Mouse (Mus musculus) CH12.LX (cell line): Measurements from ENCODE around the gene Trmu. TPM values are rescaled to one million over a fixed set of nuclear protein-coding genes. Genes with fewer than 3 reads are reported as not detected.

Experiments used
- DNase-seq: peaks from one replicate; pipeline ENCODE4 v3.0.0-alpha.2; 2013; ENCODE audit errors: extremely low read depth
- H3K27ac ChIP-seq: 2 replicates; pipeline ENCODE4 v1.5.1; 2012; ENCODE audit warnings: low read depth, mild to moderate bottlenecking, control low read depth, moderate library complexity; ENCODE audit not compliant: insufficient read depth
- H3K27me3 ChIP-seq: replicated peaks from 2 replicates; pipeline ENCODE3; 2012; ENCODE audit warnings: inconsistent platforms
- H3K36me3 ChIP-seq, 2 experiments: replicated peaks in 1 of 2; 2 replicates each; pipeline versions ENCODE3 to v1.6.1; 2012; ENCODE audit warnings: inconsistent platforms in 1 of 2, low read length in 1 of 2, mild to moderate bottlenecking in 1 of 2, mixed read lengths in 1 of 2, moderate library complexity in 1 of 2; ENCODE audit not compliant: control insufficient read depth in 1 of 2, insufficient read depth in 1 of 2
- H3K4me1 ChIP-seq, 2 experiments: 2 replicates each; pipeline ENCODE4 v1.6.1; 2012; ENCODE audit warnings: inconsistent platforms in 1 of 2, moderate library complexity in 1 of 2; ENCODE audit not compliant: insufficient read depth in 2 of 2, control insufficient read depth in 1 of 2
- H3K4me2 ChIP-seq: 2 replicates; pipeline ENCODE4 v1.6.1; 2012; ENCODE audit warnings: low read depth, mild to moderate bottlenecking, control low read depth; ENCODE audit not compliant: poor library complexity, insufficient read depth, severe bottlenecking
- H3K4me3 ChIP-seq, 3 experiments: fragments of 150-350 bp in 1 of 3; sonication (generic) in 1 of 3; replicated peaks in 1 of 3; 2 replicates each; pipeline versions ENCODE3 to v1.5.1; 2011 to 2012; ENCODE audit warnings: low read depth in 2 of 3, low read length in 2 of 3, mild to moderate bottlenecking in 2 of 3, moderate library complexity in 2 of 3, control low read depth in 1 of 3, improper control_type of control experiment in 1 of 3, inconsistent platforms in 1 of 3, mixed read lengths in 1 of 3; ENCODE audit not compliant: poor library complexity in 1 of 3
- H3K79me2 ChIP-seq: replicated peaks from 2 replicates; pipeline ENCODE4 v1.6.1; 2012; ENCODE audit warnings: mild to moderate bottlenecking, moderate library complexity; ENCODE audit not compliant: control insufficient read depth, poor library complexity, insufficient read depth, severe bottlenecking; ENCODE audit errors: extremely low read depth
- H3K9ac ChIP-seq: 2 replicates; pipeline ENCODE4 v1.6.1; 2012; ENCODE audit warnings: low read depth, mild to moderate bottlenecking, control low read depth, moderate library complexity; ENCODE audit not compliant: insufficient read depth
- H3K9me3 ChIP-seq: replicated peaks from 2 replicates; pipeline ENCODE3; 2012; ENCODE audit warnings: low read length, inconsistent platforms, mixed read lengths
- BHLHE40 ChIP-seq: IDR thresholded peaks from 2 replicates; pipeline ENCODE4 v1.6.1; 2011; ENCODE audit warnings: mild to moderate bottlenecking, low read depth, low read length, improper control_type of control experiment
- CHD1 ChIP-seq: IDR thresholded peaks from 2 replicates; pipeline ENCODE4 v1.6.1; 2012; ENCODE audit warnings: low read depth, low read length, improper control_type of control experiment, inconsistent platforms
- CHD2 ChIP-seq: IDR thresholded peaks from 2 replicates; pipeline ENCODE4 v1.6.1; 2011; ENCODE audit warnings: low read length, improper control_type of control experiment
- CTCF ChIP-seq, 2 experiments: IDR thresholded peaks in 1 of 2; conservative IDR thresholded peaks in 1 of 2; 2 replicates each; pipeline ENCODE4 v1.5.1; 2011 to 2012; ENCODE audit warnings: low read depth in 2 of 2, low read length in 2 of 2, improper control_type of control experiment in 1 of 2, inconsistent platforms in 1 of 2, mild to moderate bottlenecking in 1 of 2, moderate library complexity in 1 of 2
- E2F4 ChIP-seq: IDR thresholded peaks from 2 replicates; pipeline ENCODE4 v1.6.1; 2011; ENCODE audit warnings: low read depth, low read length, improper control_type of control experiment; ENCODE audit not compliant: insufficient replicate concordance
- EP300 ChIP-seq: IDR thresholded peaks from 2 replicates; pipeline ENCODE4 v1.6.1; 2011; ENCODE audit warnings: low read length, improper control_type of control experiment
- ETS1 ChIP-seq: conservative IDR thresholded peaks from 2 replicates; pipeline ENCODE4 v1.6.1; 2012; ENCODE audit warnings: low read depth, mild to moderate bottlenecking, inconsistent platforms, low read length, improper control_type of control experiment, moderate library complexity
- HCFC1 ChIP-seq: IDR thresholded peaks from 2 replicates; pipeline ENCODE4 v1.6.1; 2012; ENCODE audit warnings: low read depth, mild to moderate bottlenecking, inconsistent platforms, low read length, improper control_type of control experiment
- IRF4 ChIP-seq: IDR thresholded peaks from 2 replicates; pipeline ENCODE4 v1.6.1; 2014; ENCODE audit warnings: low read depth, mild to moderate bottlenecking, inconsistent platforms, low read length, improper control_type of control experiment
- KAT2A ChIP-seq: IDR thresholded peaks from 2 replicates; pipeline ENCODE4 v1.6.1; 2012; ENCODE audit warnings: low read length, improper control_type of control experiment, inconsistent platforms; ENCODE audit not compliant: insufficient replicate concordance
- MAX ChIP-seq: IDR thresholded peaks from 2 replicates; pipeline ENCODE4 v1.6.1; 2011; ENCODE audit warnings: low read length, improper control_type of control experiment
- MAZ ChIP-seq: IDR thresholded peaks from 2 replicates; pipeline ENCODE4 v1.6.1; 2012; ENCODE audit warnings: low read depth, mild to moderate bottlenecking, inconsistent platforms, low read length, improper control_type of control experiment, moderate library complexity
- MEF2A ChIP-seq: IDR thresholded peaks from 2 replicates; pipeline ENCODE4 v1.6.1; 2014; ENCODE audit warnings: low read depth, mild to moderate bottlenecking, inconsistent platforms, low read length, improper control_type of control experiment, borderline replicate concordance
- MXI1 ChIP-seq: IDR thresholded peaks from 2 replicates; pipeline ENCODE4 v1.6.1; 2011; ENCODE audit warnings: mild to moderate bottlenecking, low read depth, low read length, improper control_type of control experiment
- MYC ChIP-seq: IDR thresholded peaks from 2 replicates; pipeline ENCODE4 v1.6.1; 2011; ENCODE audit warnings: low read depth, mild to moderate bottlenecking, improper control_type of control experiment, low read length
- NELFE ChIP-seq: IDR thresholded peaks from 2 replicates; pipeline ENCODE4 v1.6.1; 2011; ENCODE audit warnings: low read depth, low read length, improper control_type of control experiment
- NRF1 ChIP-seq: IDR thresholded peaks from 2 replicates; pipeline ENCODE4 v1.6.1; 2014; ENCODE audit warnings: low read depth, mild to moderate bottlenecking, inconsistent platforms, low read length, improper control_type of control experiment, moderate library complexity
- POLR2A ChIP-seq: IDR thresholded peaks from 2 replicates; pipeline ENCODE4 v1.6.1; 2011; ENCODE audit warnings: low read depth, mild to moderate bottlenecking, improper control_type of control experiment, low read length
- POLR2AphosphoS2 ChIP-seq: IDR thresholded peaks from 2 replicates; pipeline ENCODE4 v1.6.1; 2011; ENCODE audit warnings: low read depth, low read length, improper control_type of control experiment
- RAD21 ChIP-seq: IDR thresholded peaks from 2 replicates; pipeline ENCODE4 v1.6.1; 2011; ENCODE audit warnings: low read depth, mild to moderate bottlenecking, low read length, improper control_type of control experiment, moderate library complexity
- SMC3 ChIP-seq: IDR thresholded peaks from 2 replicates; pipeline ENCODE4 v1.6.1; 2011; ENCODE audit warnings: low read depth, low read length, improper control_type of control experiment
- TBP ChIP-seq: conservative IDR thresholded peaks from 2 replicates; pipeline ENCODE4 v1.6.1; 2011; ENCODE audit warnings: low read depth, low read length, improper control_type of control experiment
- TCF12 ChIP-seq: IDR thresholded peaks from 2 replicates; pipeline ENCODE4 v1.6.1; 2014; ENCODE audit warnings: low read depth, mild to moderate bottlenecking, inconsistent platforms, low read length, improper control_type of control experiment
- USF1 ChIP-seq: IDR thresholded peaks from 2 replicates; pipeline ENCODE4 v1.6.1; 2014; ENCODE audit warnings: low read depth, mild to moderate bottlenecking, inconsistent platforms, low read length, improper control_type of control experiment
- ZC3H11A ChIP-seq: IDR thresholded peaks from 2 replicates; pipeline ENCODE4 v1.6.1; 2012; ENCODE audit warnings: low read depth, mild to moderate bottlenecking, inconsistent platforms, low read length, improper control_type of control experiment
- ZNF384 ChIP-seq: IDR thresholded peaks from 2 replicates; pipeline ENCODE4 v1.6.1; 2012; ENCODE audit warnings: low read depth, low read length, improper control_type of control experiment, inconsistent platforms
- dilution Hi-C: fragments of 300-500 bp; cut with MboI; formaldehyde crosslinking; loops from 2 replicates; pipeline ENCODE4 v1.14.3; 2020; ENCODE audit warnings: low sequenced_read_pairs; ENCODE audit not compliant: extremely low pct_unique_long_range_greater_than_20kb, extremely low pct_ligation_motif_present
- in situ Hi-C: fragments of 300-500 bp; cut with MboI; formaldehyde crosslinking; loops from 3 replicates; pipeline ENCODE4 v1.14.3; 2019; ENCODE audit warnings: low sequenced_read_pairs, low pct_ligation_motif_present, low pct_unique_long_range_greater_than_20kb, mixed read lengths
- polyA plus RNA-seq: library from polyadenylated mRNA; unstranded; fragments of >175 nt; gene quantifications from 2 replicates; pipeline ENCODE4 v1.2.1, GENCODE M21; 2012; ENCODE audit warnings: low read depth; ENCODE audit not compliant: insufficient read length
- total RNA-seq, 2 experiments: library from RNA; depleted of rRNA; stranded (reverse); fragments of 300-350 nt in 1 of 2; fragments of >200 nt in 1 of 2; gene quantifications; 2 replicates each; pipeline ENCODE4 v1.2.3; 2012 to 2014

The Trmu gene
- total and polyA plus RNA-seq, 3 experiments, result 20.2 to 26.4 (median 24.9) TPM

DNA sequence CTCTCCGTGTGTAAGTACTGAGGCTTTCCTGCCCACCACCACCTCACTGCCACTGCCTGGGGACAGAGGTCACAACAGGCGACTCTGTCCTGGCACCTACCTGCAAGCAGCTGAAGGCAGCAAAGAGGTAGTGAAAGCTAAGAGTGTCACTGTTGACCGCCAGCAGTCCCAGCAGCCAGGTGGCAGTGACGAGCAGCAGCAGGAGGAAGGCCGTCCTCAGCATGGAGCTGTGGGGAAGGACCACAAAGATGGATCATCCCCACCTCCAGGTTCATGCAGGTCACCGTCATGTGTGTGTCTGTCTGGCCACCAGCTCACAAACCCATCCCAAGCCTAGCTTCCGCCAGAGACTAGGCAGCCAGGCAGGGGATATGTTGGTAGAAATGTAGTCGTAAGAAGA lies 24.7 kb downstream of the Trmu start:
- H3K27me3 ChIP-seq, result no peaks in the 10 kb centered on the region
- in situ Hi-C loops, result no loop called here
- DNase-seq, result no peak
- no peaks in the 10 kb centered on the region for H3K9me3 ChIP-seq
- TF ChIP-seq POLR2A, result no peak
- no peak for TF ChIP-seq POLR2AphosphoS2
- no peak for TF ChIP-seq MXI1
- TF ChIP-seq MEF2A, result no peak
- TF ChIP-seq CHD2, result no peak
- no peak for TF ChIP-seq NRF1
- no peak for TF ChIP-seq MYC
- no peak for TF ChIP-seq NELFE
- TF ChIP-seq TBP, result no peak
- no peak for TF ChIP-seq ZNF384
- no peak for TF ChIP-seq IRF4
- TF ChIP-seq ZC3H11A, result no peak
- TF ChIP-seq MAZ, result no peak
- peak; percentile 86 for TF ChIP-seq SMC3
- TF ChIP-seq CHD1, result no peak
- peak; percentile 49 for TF ChIP-seq RAD21
- TF ChIP-seq CTCF (conservative IDR thresholded peaks at IDR 0.05 in 1 of 2, IDR thresholded peaks at IDR 0.05 in 1 of 2; ENCODE audit: low read depth in 2 of 2, low read length in 2 of 2), result peak in 1 of 2 experiments; percentile 79; a peak in 2 of 4 replicates
- no peak for TF ChIP-seq TCF12
- no peak for TF ChIP-seq ETS1
- TF ChIP-seq, all 38 proteins: peak for 3
- peaks cover 0 to 22% of the 10 kb centered on the region in 2 experiments for H3K36me3 ChIP-seq
- no peak overlapping the region for H3K4me3 ChIP-seq
- no peaks in the 10 kb centered on the region for H3K79me2 ChIP-seq
- no peak overlapping the region for H3K27ac ChIP-seq
- H3K4me1 ChIP-seq, result peaks cover 6 to 21% of the 10 kb centered on the region in 2 experiments
- dilution Hi-C loops, result no loop called here
- no peak overlapping the region for H3K4me2 ChIP-seq
- H3K9ac ChIP-seq, result no peak overlapping the region

DNA sequence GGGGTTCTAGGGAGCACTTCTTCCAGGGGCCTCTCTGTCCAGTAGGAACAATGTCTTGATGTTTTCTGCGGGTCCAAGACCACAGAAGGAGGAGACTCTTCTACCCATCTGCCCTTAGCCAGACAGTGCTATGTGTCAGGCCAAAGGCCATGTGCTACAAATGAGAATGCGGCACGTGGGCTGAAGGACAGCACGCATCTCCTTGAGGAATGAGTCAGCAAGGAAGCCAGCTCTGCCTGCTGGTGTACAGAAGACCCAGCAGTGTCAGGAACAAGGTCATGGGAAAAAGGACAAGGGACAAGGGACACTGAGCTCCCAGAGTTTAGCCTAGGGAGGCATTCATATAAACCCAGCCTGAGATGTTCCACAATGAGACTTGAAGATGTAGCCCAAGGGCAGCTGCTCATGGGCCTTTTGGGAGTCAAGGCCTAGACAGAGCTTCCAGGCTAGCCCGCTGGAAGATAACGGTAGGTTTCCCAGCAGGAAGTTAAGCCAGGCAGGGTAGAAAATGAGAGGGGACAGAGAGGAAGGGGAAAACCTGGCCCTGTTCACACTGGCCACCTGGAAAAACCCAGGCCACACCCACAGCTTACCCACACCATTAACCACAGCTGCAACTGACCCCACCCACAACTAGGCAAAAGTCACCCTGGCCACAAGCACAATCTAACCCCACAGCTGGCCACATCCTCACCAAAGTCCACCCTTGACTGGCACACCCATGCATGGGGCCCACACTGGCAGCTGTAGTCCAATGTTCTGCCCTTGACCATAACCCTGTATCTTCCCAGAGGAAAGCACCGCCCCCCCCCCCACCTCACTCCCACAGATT lies 29.8 kb downstream of the Trmu start:
- Histone ChIP-seq H3K27ac (no peak overlapping the region), H3K4me2 (no peak overlapping the region), H3K79me2 (no peaks in the 10 kb centered on the region), H3K9ac (no peak overlapping the region), H3K36me3 (no peaks in the 10 kb centered on the region), H3K9me3 (peaks cover 2% of the 10 kb centered on the region), H3K27me3 (peaks cover 2% of the 10 kb centered on the region), H3K4me3 (no peak overlapping the region), H3K4me1 (peaks cover 14 to 24% of the 10 kb centered on the region in 2 experiments)
- DNase-seq, result peak; percentile 12
- TF ChIP-seq CHD2, result no peak
- peak; percentile 67 for TF ChIP-seq TCF12
- no peak for TF ChIP-seq E2F4
- peak; percentile 89 for TF ChIP-seq MAX
- TF ChIP-seq BHLHE40, result peak; percentile 87
- TF ChIP-seq MXI1, result peak; percentile 39; the same call in 1 of the 2 replicates
- TF ChIP-seq MYC, result peak; percentile 73
- 0 out of 2 replicates have a peak, but pooled peaks have one; percentile 11 for TF ChIP-seq TBP
- TF ChIP-seq EP300, result peak; percentile 51
- no peak for TF ChIP-seq KAT2A
- TF ChIP-seq HCFC1, result peak; percentile 21; the same call in 1 of the 2 replicates
- TF ChIP-seq USF1, result 0 out of 2 replicates have a peak, but pooled peaks have one; percentile 16
- in situ Hi-C loops (no loop called here), dilution Hi-C loops (no loop called here)
